Mouse (Mus musculus) embryonic facial prominence, embryonic 13.5 days (tissue): Measurements from ENCODE around the gene Gatad2b. TPM values are rescaled to one million over a fixed set of nuclear protein-coding genes. Genes with fewer than 3 reads are reported as not detected.

Source experiments
- ATAC-seq: fragments of 200-750 bp; cut with Nextera tagmentation; 2 replicates; pipeline ENCODE4 v1.8.0; 2017; ENCODE audit warnings: low read depth; ENCODE audit not compliant: insufficient number of reproducible peaks, insufficient read depth, low FRiP score, low TSS enrichment
- H3K27ac ChIP-seq: fragments of 300-500 bp; sonication (generic); 2 replicates; pipeline ENCODE4 v1.5.1; 2015; ENCODE audit warnings: moderate library complexity, mild to moderate bottlenecking, inconsistent platforms
- H3K27me3 ChIP-seq: fragments of 300-500 bp; sonication (generic); 2 replicates; pipeline ENCODE4 v1.6.1; 2015; ENCODE audit warnings: mild to moderate bottlenecking, inconsistent platforms
- H3K36me3 ChIP-seq: fragments of 300-500 bp; sonication (generic); 2 replicates; pipeline ENCODE4 v1.6.1; 2015; ENCODE audit warnings: mild to moderate bottlenecking, inconsistent platforms
- H3K4me1 ChIP-seq: fragments of 300-500 bp; sonication (generic); 2 replicates; pipeline ENCODE4 v1.6.1; 2015; ENCODE audit warnings: inconsistent platforms
- H3K4me2 ChIP-seq: fragments of 300-500 bp; sonication (generic); 2 replicates; pipeline ENCODE4 v1.6.1; 2015; ENCODE audit warnings: moderate library complexity, mild to moderate bottlenecking, inconsistent platforms
- H3K4me3 ChIP-seq: fragments of 300-500 bp; sonication (generic); 2 replicates; pipeline ENCODE4 v1.5.1; 2015; ENCODE audit warnings: mild to moderate bottlenecking, inconsistent platforms
- H3K9ac ChIP-seq: fragments of 300-500 bp; sonication (generic); 2 replicates; pipeline ENCODE4 v1.6.1; 2015; ENCODE audit warnings: mild to moderate bottlenecking, inconsistent platforms
- H3K9me3 ChIP-seq: fragments of 300-500 bp; sonication (generic); 2 replicates; pipeline ENCODE4 v1.6.1; 2016; ENCODE audit warnings: inconsistent platforms
- WGBS: fragments of 180-500 bp; shearing (Covaris S2); methylation state at CpG from one replicate; pipeline ENCODE4 v1.1.7; 2015; ENCODE audit warnings: mixed read lengths; 5-methylcytosine and 5-hydroxymethylcytosine counted together
- polyA plus RNA-seq: library from polyadenylated mRNA; unstranded; fragments of >200 nt; fragmentation: Nextera tagmentation; extraction: Ambion mirVana; gene quantifications from 2 replicates; pipeline ENCODE4 v1.2.1, GENCODE M21; 2015

Gene Gatad2b
- polyA plus RNA-seq, 1 experiment from 2014 or later: 24.5 TPM

DNA sequence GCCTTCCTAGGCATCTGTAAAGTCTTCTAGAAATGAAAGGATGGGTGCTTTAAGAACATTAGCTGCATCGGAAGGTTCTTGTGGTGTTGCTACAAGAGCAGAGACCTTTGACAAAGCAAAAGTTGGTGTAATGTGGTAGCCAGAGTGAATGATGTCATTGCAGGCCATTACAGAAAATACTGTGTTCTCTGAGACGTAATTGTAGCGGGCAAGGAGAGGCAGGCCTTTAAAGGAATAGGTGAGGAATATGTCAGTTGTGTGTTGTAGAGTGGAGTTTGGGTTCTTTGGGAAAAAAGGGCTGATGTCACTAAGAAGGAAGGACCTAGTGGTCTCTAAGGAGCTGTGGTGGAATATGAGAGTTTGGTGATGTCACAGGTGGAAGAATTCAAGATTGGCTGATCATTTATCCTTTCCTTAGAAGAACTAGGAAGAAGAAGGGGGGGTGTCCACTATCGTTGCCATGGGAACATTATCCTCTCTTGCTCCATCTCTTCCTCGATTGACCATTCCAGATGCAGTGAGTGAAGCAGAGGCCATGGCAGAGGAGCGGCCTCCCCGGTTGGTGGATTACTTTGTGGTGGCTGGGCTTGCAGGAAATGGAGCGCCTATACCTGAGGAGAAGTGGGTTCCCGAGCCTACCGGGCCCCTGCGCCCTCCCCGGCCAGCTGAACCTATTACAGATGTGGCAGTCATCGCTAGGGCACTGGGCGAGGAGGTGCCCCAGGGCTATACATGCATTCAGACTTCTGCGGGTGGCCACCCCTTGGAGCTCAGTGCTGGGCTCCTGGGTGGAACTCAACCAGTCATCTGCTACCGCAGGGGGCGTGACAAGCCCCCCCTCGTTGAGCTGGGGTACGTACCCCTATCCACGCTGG is 25.8 kb upstream of the Gatad2b start:
- H3K4me1 ChIP-seq: peaks cover 15% of the 10 kb centered on the region
- no peak for ATAC-seq
- H3K9me3 ChIP-seq: no peaks in the 10 kb centered on the region
- no peaks in the 10 kb centered on the region for H3K27me3 ChIP-seq
- peaks cover 39% of the 10 kb centered on the region for H3K36me3 ChIP-seq
- H3K9ac ChIP-seq: 0 out of 2 replicates have a peak overlapping the region, but pooled peaks have one; percentile 85
- H3K4me2 ChIP-seq: peak overlapping the region; percentile 85
- H3K4me3 ChIP-seq: peak overlapping the region; percentile 79; the same call in 1 of the 2 replicates
- 93% methylated on average over 20 of the region's 20 CpGs for WGBS
- no peak overlapping the region for H3K27ac ChIP-seq

DNA sequence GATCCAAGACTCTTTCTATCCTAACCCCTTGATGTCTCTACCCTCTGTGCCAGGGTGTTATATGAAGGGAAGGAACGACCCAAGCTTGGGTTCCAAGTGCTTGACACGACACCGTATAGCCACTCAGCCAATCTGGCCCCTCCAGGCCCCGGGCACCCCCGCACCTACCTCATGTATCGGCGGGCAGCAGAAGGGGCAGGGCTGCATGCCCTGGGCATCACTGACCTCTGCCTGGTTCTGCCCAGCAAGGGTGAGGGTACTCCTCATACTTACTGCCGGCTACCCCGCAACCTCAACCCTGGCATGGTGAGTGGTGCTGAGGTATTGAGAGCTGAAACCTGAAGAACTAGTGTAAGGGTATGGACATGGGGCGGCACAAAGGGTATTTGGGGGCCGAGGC is 24.8 kb upstream of the Gatad2b start:
- Histone ChIP-seq H3K9me3 (no peaks in the 10 kb centered on the region), H3K4me1 (peaks cover 15% of the 10 kb centered on the region), H3K27ac (no peak overlapping the region), H3K36me3 (peaks cover 39% of the 10 kb centered on the region), H3K27me3 (no peaks in the 10 kb centered on the region), H3K9ac (no peak overlapping the region), H3K4me3 (no peak overlapping the region), H3K4me2 (no peak overlapping the region)
- 96% methylated on average over 11 of the region's 11 CpGs for WGBS
- no peak for ATAC-seq

DNA sequence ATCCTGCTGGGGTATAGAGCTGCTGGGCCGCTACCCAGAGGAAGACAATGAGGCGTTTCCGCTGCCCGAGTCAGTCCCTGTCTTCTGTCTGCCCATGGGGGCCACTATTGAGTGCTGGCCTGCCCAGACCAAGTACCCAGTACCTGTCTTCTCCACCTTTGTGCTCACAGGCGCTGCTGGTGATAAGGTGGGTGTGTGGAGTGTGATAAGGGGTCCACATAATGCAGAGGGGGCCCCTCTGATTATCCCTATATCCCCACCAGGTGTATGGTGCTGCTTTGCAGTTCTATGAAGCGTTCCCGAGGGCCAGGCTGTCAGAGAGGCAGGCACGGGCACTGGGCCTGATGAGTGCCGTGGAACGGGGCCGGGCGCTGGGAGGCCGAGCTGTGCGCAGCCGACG is 24.0 kb upstream of the Gatad2b start:
- peaks cover 40% of the 10 kb centered on the region for H3K36me3 ChIP-seq
- peaks cover 15% of the 10 kb centered on the region for H3K4me1 ChIP-seq
- H3K9ac ChIP-seq: peak overlapping the region; percentile 21; the same call in 1 of the 2 replicates
- no peaks in the 10 kb centered on the region for H3K9me3 ChIP-seq
- ATAC-seq: no peak
- H3K4me3 ChIP-seq: no peak overlapping the region
- H3K4me2 ChIP-seq: no peak overlapping the region
- 89% methylated on average over 16 of the region's 16 CpGs for WGBS
- H3K27me3 ChIP-seq: no peaks in the 10 kb centered on the region
- no peak overlapping the region for H3K27ac ChIP-seq

DNA sequence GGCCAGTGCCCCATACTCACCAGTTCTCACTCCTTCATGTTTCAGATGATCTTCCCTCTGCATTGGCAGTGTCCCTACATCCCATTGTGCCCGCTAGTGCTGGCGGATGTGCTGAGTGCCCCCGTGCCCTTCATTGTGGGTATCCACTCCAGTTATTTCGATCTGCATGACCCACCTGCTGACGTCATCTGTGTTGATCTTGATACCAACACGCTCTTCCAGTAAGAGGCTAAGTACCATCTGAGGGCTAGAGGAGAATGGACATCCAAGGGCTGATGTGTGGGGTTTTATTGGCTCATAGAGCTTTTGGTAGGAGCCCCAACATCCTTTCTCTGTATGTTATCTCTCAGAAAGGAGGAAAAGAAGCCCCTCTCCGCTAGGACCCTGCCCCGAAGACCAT is 22.2 kb upstream of the Gatad2b start:
- H3K4me1 ChIP-seq: peaks cover 12% of the 10 kb centered on the region
- 91% methylated on average over 8 of the region's 8 CpGs for WGBS
- no peaks in the 10 kb centered on the region for H3K9me3 ChIP-seq
- H3K4me2 ChIP-seq: no peak overlapping the region
- H3K36me3 ChIP-seq: peaks cover 52% of the 10 kb centered on the region
- no peak overlapping the region for H3K9ac ChIP-seq
- ATAC-seq: no peak
- no peaks in the 10 kb centered on the region for H3K27me3 ChIP-seq
- H3K27ac ChIP-seq: no peak overlapping the region
- no peak overlapping the region for H3K4me3 ChIP-seq

DNA sequence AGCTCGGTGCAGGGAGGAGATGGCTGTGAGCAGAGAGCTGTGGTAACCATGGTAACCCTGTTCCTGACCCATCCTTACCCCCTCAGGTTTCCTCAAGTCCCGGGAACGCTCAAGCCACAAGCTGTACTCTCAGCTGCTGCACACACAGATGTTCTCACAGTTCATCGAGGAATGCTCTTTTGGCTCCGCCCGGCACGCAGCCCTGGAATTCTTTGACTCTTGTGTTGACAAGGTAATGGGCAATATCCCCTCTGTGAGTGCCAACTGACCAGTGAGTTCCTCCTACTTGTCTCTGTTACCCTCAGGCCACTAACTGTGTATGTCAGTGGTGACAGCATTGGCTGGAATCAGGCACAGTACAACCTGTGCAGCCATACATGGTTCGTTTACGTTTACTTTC is 20.8 kb upstream of the Gatad2b start:
- Histone ChIP-seq H3K27me3 (no peaks in the 10 kb centered on the region), H3K27ac (no peak overlapping the region), H3K9ac (no peak overlapping the region), H3K4me1 (no peaks in the 10 kb centered on the region), H3K4me3 (no peak overlapping the region), H3K36me3 (peaks cover 66% of the 10 kb centered on the region), H3K9me3 (no peaks in the 10 kb centered on the region), H3K4me2 (no peak overlapping the region)
- WGBS: 64% methylated on average over 9 of the region's 9 CpGs
- ATAC-seq: no peak

DNA sequence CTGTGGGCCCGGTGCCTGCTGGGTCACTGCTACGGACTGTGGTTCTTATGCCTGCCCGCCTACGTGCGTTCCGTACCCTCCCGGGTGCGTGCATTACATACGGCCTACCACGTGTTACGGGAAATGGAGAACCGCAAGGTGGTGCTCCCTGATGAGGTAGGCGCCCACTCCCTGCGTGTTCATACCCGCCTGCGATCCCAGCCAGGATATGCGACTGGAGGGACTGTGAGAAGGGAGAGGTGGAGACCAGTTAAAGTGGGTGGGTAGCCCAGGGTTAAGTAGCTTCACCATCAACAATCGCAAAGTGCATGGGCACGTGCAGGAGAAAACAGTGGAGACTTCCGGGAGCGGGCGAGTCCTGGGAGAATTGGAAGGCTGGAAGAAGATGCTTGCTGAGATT is 19.1 kb upstream of the Gatad2b start:
- H3K27ac ChIP-seq: no peak overlapping the region

DNA sequence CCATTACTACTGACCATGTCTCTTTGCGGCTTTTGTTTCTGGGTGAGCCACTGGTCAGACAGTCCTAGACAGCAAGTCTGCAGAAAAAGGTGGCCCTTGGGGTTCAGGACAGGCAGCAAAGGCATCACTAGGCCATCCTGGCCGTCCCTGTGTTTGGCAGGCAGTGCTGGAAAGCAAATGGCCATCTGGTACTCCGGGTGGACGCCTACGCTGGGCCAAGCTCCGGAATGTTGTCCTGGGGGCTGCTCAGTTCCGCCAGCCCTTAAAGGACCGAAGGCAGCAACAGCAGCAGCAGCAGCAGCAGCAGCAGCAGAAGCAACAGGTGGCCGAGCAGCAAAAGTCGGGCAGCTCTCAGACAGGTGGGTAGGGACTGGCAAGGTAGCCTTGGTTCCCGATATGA is 17.7 kb upstream of the Gatad2b start:
- Histone ChIP-seq H3K9me3 (no peaks in the 10 kb centered on the region), H3K4me2 (no peak overlapping the region), H3K27ac (no peak overlapping the region), H3K27me3 (no peaks in the 10 kb centered on the region), H3K9ac (no peak overlapping the region), H3K36me3 (peaks cover 87% of the 10 kb centered on the region), H3K4me3 (no peak overlapping the region), H3K4me1 (no peaks in the 10 kb centered on the region)
- no peak for ATAC-seq
- WGBS: 91% methylated on average over 11 of the region's 11 CpGs

More for the DNA sequence above, 19.1 kb upstream of the Gatad2b start:
- no peak for ATAC-seq
- H3K4me1 ChIP-seq: no peaks in the 10 kb centered on the region
- H3K4me3 ChIP-seq: no peak overlapping the region
- no peaks in the 10 kb centered on the region for H3K27me3 ChIP-seq
- peaks cover 79% of the 10 kb centered on the region for H3K36me3 ChIP-seq
- H3K9ac ChIP-seq: no peak overlapping the region
- no peak overlapping the region for H3K4me2 ChIP-seq
- 93% methylated on average over 22 of the region's 22 CpGs for WGBS
- H3K9me3 ChIP-seq: no peaks in the 10 kb centered on the region

DNA sequence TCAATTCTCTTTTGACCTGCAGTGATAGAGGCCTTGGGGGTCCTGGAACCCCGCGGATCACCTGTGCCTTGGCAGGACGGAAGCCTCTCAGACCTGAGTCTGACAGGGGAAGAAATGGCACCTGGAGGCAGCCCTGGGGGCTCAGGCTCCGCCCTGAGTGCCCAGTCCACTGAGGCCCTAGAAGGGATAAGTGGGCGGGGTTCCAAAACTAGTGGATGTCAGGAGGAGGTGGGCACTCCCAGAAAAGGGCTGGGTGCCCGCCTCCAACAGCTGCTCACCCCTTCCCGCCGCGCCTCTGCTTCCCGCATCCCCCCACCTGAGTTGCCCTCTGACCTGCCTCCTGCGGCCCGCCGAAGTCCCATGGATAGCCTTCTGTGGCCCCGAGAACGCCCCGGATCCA is 16.1 kb upstream of the Gatad2b start:
- Histone ChIP-seq H3K36me3 (peaks cover 86% of the 10 kb centered on the region), H3K27ac (no peak overlapping the region), H3K4me1 (no peaks in the 10 kb centered on the region), H3K27me3 (no peaks in the 10 kb centered on the region), H3K4me3 (no peak overlapping the region), H3K4me2 (no peak overlapping the region), H3K9me3 (no peaks in the 10 kb centered on the region), H3K9ac (no peak overlapping the region)
- whole genome bisulfite sequencing: 40% methylated on average over 16 of the region's 16 CpGs
- no peak for ATAC-seq

DNA sequence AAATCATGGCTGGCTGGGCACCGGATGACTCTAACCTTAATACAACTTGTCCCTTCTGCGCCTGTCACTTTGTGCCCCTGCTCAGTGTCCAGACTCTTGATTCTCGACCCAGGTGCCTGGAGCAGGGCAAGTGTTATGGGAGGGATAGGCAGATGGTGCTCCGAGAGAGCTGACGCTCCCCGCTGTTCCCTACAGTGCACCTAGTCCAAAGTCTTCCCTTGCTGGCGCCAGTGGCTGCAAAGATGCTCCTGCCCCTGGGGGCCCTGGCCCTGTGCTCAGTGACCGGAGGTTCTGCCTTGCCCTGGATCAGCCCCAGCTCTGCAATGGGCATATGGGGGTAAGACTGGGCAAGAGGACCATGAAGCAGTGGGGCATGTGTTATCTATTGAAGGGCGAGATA is 15.2 kb upstream of the Gatad2b start:
- WGBS: 94% methylated on average over 9 of the region's 9 CpGs
- Histone ChIP-seq H3K36me3 (peaks cover 77% of the 10 kb centered on the region), H3K9me3 (no peaks in the 10 kb centered on the region), H3K27me3 (no peaks in the 10 kb centered on the region), H3K4me1 (no peaks in the 10 kb centered on the region), H3K4me2 (no peak overlapping the region), H3K27ac (no peak overlapping the region), H3K9ac (no peak overlapping the region), H3K4me3 (no peak overlapping the region)
- ATAC-seq: no peak

DNA sequence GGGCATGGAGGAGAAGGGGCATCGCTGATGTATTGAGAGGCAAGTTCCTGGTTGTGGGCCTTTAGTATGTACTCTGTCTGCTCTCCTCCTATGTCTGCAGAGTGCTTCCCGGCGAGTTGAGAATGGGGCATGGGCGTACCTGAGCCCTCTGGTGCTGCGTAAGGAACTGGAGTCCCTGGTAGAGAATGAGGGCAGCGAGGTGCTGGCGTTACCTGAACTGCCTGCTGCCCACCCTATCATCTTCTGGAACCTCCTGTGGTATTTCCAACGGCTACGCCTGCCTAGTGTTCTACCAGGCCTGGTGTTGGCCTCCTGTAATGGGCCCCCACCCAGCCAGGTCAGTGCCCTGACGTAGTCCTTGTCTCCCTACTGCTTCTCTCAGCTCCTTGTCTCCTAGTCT is 14.8 kb upstream of the Gatad2b start:
- no peak overlapping the region for H3K27ac ChIP-seq
- no peak overlapping the region for H3K4me3 ChIP-seq
- no peak for ATAC-seq
- no peak overlapping the region for H3K9ac ChIP-seq
- peaks cover 73% of the 10 kb centered on the region for H3K36me3 ChIP-seq
- 89% methylated on average over 10 of the region's 10 CpGs for WGBS
- no peaks in the 10 kb centered on the region for H3K4me1 ChIP-seq
- no peaks in the 10 kb centered on the region for H3K27me3 ChIP-seq
- no peak overlapping the region for H3K4me2 ChIP-seq
- no peaks in the 10 kb centered on the region for H3K9me3 ChIP-seq

DNA sequence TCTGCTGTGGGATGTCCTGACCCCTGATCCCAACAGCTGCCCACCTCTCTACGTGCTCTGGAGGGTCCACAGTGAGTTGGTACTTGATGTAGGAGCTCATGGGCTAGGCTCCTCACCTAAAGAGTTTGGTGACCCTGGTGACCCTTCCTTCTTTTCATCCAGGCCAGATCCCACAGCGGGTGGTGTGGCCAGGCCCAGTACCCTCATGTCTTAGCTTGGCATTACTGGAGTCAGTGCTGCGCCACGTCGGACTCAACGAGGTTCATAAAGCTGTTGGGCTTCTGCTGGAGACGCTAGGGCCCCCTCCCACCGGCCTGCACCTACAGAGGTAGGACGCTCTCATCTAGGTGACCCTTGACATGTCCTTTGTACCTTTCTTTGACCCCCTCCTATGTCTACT is 13.8 kb upstream of the Gatad2b start:
- Histone ChIP-seq H3K4me3 (no peak overlapping the region), H3K4me2 (no peak overlapping the region), H3K9ac (no peak overlapping the region), H3K36me3 (peaks cover 63% of the 10 kb centered on the region), H3K9me3 (no peaks in the 10 kb centered on the region), H3K4me1 (no peaks in the 10 kb centered on the region), H3K27me3 (no peaks in the 10 kb centered on the region), H3K27ac (no peak overlapping the region)
- 89% methylated on average over 9 of the region's 9 CpGs for WGBS
- no peak for ATAC-seq

DNA sequence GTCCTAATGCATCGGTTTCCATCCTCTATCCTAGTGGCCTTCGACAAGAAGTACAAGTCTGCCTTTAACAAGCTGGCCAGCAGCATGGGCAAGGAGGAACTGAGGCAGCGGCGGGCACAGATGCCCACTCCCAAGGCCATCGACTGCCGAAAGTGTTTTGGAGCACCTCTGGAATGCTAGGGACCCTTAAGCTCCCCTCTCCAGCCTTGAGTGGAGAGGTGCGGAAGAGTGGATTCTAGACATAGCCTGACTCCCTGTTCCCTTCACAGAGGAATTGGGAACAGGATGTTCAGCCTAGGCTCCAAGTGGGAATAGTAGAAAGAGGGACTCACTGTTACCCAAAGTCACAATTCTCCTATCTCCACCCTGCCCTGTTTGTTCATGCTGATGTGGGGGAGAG is 13.2 kb upstream of the Gatad2b start:
- Histone ChIP-seq H3K27ac (no peak overlapping the region), H3K4me1 (no peaks in the 10 kb centered on the region), H3K9me3 (no peaks in the 10 kb centered on the region), H3K4me2 (no peak overlapping the region), H3K36me3 (peaks cover 62% of the 10 kb centered on the region), H3K9ac (no peak overlapping the region), H3K27me3 (no peaks in the 10 kb centered on the region), H3K4me3 (no peak overlapping the region)
- 93% methylated on average over 7 of the region's 7 CpGs for WGBS
- no peak for ATAC-seq
